2 mouse cellular contexts compared by ENCODE assay signal in the genomic region with DNA sequence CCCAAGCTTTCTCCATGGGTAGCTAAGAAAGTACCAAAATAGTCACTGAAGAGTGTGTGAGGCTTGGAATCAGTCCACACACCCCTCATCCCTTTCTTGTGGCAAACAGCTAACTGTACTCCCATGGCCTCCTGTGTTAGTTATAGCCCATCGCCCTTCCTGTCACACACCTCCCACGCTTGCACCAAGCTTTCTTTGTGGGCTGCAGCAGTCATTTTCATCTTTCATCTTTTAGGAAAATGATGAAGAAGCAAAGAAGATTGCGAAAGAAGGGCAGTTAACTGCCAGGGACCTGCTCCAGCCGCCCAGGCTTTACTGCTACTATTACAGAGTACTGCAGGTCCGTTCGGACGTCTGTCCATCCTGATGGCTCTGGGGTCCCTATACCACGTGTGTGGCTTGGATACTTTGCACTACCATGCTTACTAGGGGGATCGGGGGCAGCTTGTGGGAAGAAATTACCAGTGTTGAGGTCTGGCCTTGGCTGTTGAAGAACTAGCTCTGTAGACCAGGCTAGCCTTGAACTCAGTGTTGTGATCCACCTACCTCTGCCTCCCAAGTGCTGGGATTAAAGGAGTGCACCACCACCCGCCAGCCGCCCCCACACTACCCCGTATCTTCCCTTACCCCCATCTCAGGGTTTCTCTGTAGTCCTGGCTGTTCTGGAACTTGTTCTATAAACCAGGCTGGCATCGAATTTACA.
TF ChIP-seq lines count a peak whose summit lies in the region.

No protein-coding gene starts in this region.

TF ChIP-seq in CH12.LX, 34 proteins besides CTCF, POLR2A, EP300 and RAD21 (continued from another document):
- no peak for TF ChIP-seq MXI1 (IDR thresholded peaks at IDR 0.05; ENCODE audit: low read depth, low read length)
- no peak for TF ChIP-seq ELF1 (IDR thresholded peaks at IDR 0.05; ENCODE audit: low read depth, low read length)
- no peak for TF ChIP-seq IRF4 (IDR thresholded peaks at IDR 0.05; ENCODE audit: low read depth, low read length)
- TF ChIP-seq KAT2A (IDR thresholded peaks at IDR 0.05; ENCODE audit: insufficient replicate concordance, low read length), result no peak
- no peak for TF ChIP-seq MYC (IDR thresholded peaks at IDR 0.05; ENCODE audit: low read depth, low read length)
- no peak for TF ChIP-seq NRF1 (IDR thresholded peaks at IDR 0.05; ENCODE audit: low read depth, low read length)
- no peak for TF ChIP-seq RCOR1 (conservative IDR thresholded peaks at IDR 0.05; ENCODE audit: low read depth, low read length)
- TF ChIP-seq POLR2AphosphoS2 (IDR thresholded peaks at IDR 0.05; ENCODE audit: low read depth, low read length), result no peak

TF ChIP-seq in myocyte, 11 proteins besides CTCF, POLR2A, EP300 and RAD21 (continued from another document):
- TF ChIP-seq MAX (IDR thresholded peaks at IDR 0.05; ENCODE audit: low read depth) (no peak), CEBPB (IDR thresholded peaks at IDR 0.05; ENCODE audit: insufficient read depth, poor library complexity, severe bottlenecking) (peak; percentile 55; the same call in 1 of the 2 replicates), USF1 (IDR thresholded peaks at IDR 0.05; ENCODE audit: low read depth) (no peak)
TF ChIP-seq in myocyte: peak in this region for 1.
